Mouse (Mus musculus) neural tube, embryonic 15.5 days (tissue): ENCODE measurements around the gene Ube2e3. TPM values are rescaled to one million over a fixed set of nuclear protein-coding genes. Genes with fewer than 3 reads are reported as not detected.

Experiments used
- ATAC-seq: fragments of 200-750 bp; cut with Nextera tagmentation; 2 replicates; pipeline ENCODE4 v1.8.0; 2017; ENCODE audit warnings: mild to moderate bottlenecking, moderate TSS enrichment, moderate library complexity; ENCODE audit not compliant: low FRiP score
- H3K27ac ChIP-seq: fragments of 300-500 bp; sonication (generic); replicated peaks from 2 replicates; pipeline ENCODE4 v1.5.1; 2015; ENCODE audit warnings: mild to moderate bottlenecking, inconsistent platforms
- H3K27me3 ChIP-seq: fragments of 300-500 bp; sonication (generic); replicated peaks from 2 replicates; pipeline ENCODE4 v1.6.1; 2015; ENCODE audit warnings: inconsistent platforms
- H3K36me3 ChIP-seq: fragments of 300-500 bp; sonication (generic); 2 replicates; pipeline ENCODE4 v1.6.1; 2015; ENCODE audit warnings: inconsistent platforms
- H3K4me1 ChIP-seq: fragments of 300-500 bp; sonication (generic); 2 replicates; pipeline ENCODE4 v1.6.1; 2015; ENCODE audit warnings: inconsistent platforms
- H3K4me2 ChIP-seq: fragments of 300-500 bp; sonication (generic); 2 replicates; pipeline ENCODE4 v1.6.1; 2015; ENCODE audit warnings: inconsistent platforms, mild to moderate bottlenecking, moderate library complexity
- H3K4me3 ChIP-seq: fragments of 300-500 bp; sonication (generic); replicated peaks from 2 replicates; pipeline ENCODE4 v1.5.1; 2015; ENCODE audit warnings: mild to moderate bottlenecking, inconsistent platforms
- H3K9ac ChIP-seq: fragments of 300-500 bp; sonication (generic); replicated peaks from 2 replicates; pipeline ENCODE4 v1.6.1; 2015; ENCODE audit warnings: mild to moderate bottlenecking, inconsistent platforms
- H3K9me3 ChIP-seq: fragments of 300-500 bp; sonication (generic); replicated peaks from 2 replicates; pipeline ENCODE4 v1.6.1; 2016; ENCODE audit warnings: inconsistent platforms
- WGBS: fragments of 180-500 bp; shearing (Covaris S2); methylation state at CpG from one replicate; pipeline ENCODE4 v1.1.7; 2015; ENCODE audit warnings: mixed read lengths; 5-methylcytosine and 5-hydroxymethylcytosine counted together
- polyA plus RNA-seq: library from polyadenylated mRNA; unstranded; fragments of >200 nt; fragmentation: Nextera tagmentation; extraction: Ambion mirVana; gene quantifications from 2 replicates; pipeline ENCODE4 v1.2.1, GENCODE M21; 2015

Gene Ube2e3
- polyA plus RNA-seq, 1 experiment from 2014 or later: 262 TPM

DNA sequence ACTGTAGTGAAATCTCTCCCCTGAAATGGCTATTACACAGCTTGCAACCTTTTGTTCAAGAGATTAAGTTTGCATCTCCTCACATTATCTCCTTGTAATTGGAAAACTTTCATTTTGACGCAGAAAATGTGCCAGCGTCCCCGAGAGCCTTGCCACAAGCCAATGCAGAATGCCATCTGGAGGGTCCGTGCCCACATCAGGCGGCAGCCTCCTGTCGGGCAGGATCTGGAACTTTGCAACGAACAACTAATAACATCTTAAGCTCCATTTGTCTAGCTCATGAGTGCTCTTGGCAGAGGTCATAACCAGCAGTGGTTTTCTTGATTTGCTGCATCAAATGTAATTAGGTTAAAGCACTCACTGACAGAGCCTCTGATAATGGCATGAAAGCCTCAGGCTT, 93.1 kb downstream of the Ube2e3 start:
- peak; percentile 55; the same call in 1 of the 2 replicates for ATAC-seq
- 38% methylated on average over 7 of the region's 7 CpGs for WGBS
- no peak overlapping the region for H3K4me2 ChIP-seq
- H3K27ac ChIP-seq: no peak overlapping the region
- no peak overlapping the region for H3K9ac ChIP-seq
- H3K4me1 ChIP-seq: peaks cover 8% of the 10 kb centered on the region
- no peaks in the 10 kb centered on the region for H3K9me3 ChIP-seq
- H3K4me3 ChIP-seq: no peak overlapping the region
- no peaks in the 10 kb centered on the region for H3K36me3 ChIP-seq
- H3K27me3 ChIP-seq: no peaks in the 10 kb centered on the region

DNA sequence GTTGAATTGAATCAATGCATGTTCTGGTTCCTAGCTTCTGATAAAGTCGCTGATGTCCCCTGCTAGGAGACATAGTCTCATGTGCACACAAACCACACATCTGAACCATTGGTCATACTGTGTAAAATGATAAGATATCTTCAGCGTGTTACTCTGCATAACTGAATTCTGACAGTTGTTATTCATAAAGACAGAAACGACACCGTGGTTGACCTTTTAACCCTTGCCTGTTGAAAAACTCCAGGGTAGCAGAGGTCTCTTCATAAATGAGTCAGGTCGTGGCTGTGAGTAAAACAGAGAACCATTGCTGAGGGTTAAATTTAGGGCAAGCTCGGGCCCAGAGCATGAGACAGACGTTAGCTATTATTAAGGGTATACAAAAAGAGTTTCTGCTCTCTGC, 93.7 kb downstream of the Ube2e3 start:
- Histone ChIP-seq H3K36me3 (no peaks in the 10 kb centered on the region), H3K4me1 (peaks cover 8% of the 10 kb centered on the region), H3K4me3 (no peak overlapping the region), H3K27ac (no peak overlapping the region), H3K9me3 (no peaks in the 10 kb centered on the region), H3K27me3 (no peaks in the 10 kb centered on the region), H3K9ac (no peak overlapping the region), H3K4me2 (no peak overlapping the region)
- no peak for ATAC-seq
- WGBS: 23% methylated on average over 7 of the region's 7 CpGs

DNA sequence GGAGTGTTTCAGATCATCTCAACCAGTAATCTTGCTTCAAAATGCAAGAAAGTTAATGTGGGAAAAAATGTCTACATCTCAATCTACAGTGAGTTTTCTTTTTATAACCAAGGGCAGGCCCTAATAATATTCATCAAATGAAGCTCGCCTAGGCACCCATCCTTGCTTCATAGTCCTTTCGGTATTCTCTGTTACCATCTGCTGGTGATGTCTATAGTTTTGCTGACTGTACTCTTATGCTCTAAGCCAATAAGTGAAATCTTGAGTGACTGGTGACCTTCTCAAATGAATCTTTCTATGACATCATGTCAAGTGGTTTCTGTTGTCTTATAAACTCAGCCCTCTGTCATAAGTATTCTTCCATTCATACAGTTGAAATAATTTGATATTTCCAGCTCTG, 97.1 kb downstream of the Ube2e3 start:
- ATAC-seq: no peak
- no peak overlapping the region for H3K9ac ChIP-seq
- H3K4me3 ChIP-seq: no peak overlapping the region
- no peaks in the 10 kb centered on the region for H3K27me3 ChIP-seq
- no peaks in the 10 kb centered on the region for H3K36me3 ChIP-seq
- H3K9me3 ChIP-seq: no peaks in the 10 kb centered on the region
- peaks cover 8% of the 10 kb centered on the region for H3K4me1 ChIP-seq
- no peak overlapping the region for H3K27ac ChIP-seq
- WGBS: 96% methylated on average over 2 of the region's 2 CpGs
- H3K4me2 ChIP-seq: no peak overlapping the region

DNA sequence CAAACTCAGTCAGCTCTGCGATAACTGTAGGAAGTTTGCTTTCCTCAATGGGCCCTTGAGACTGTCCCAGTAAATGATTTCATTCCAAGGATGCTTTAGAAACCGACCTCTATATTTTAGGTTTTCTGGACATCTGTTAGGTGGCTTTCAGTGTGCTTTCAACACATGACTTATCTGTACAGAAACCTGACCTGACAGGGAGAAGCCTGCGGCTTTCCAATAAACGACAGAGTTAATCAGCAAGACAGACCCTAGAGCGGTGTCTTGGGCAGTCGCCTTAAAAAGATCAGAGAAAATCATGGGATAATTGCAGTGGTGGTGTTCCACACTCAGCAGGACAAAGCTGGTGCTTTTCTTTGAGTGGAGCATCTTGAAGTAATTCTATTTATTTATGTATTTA, 97.5 kb downstream of the Ube2e3 start:
- H3K27me3 ChIP-seq: no peaks in the 10 kb centered on the region
- H3K36me3 ChIP-seq: no peaks in the 10 kb centered on the region
- 83% methylated on average over 6 of the region's 6 CpGs for WGBS
- no peak for ATAC-seq
- no peaks in the 10 kb centered on the region for H3K9me3 ChIP-seq
- H3K4me2 ChIP-seq: no peak overlapping the region
- H3K27ac ChIP-seq: no peak overlapping the region
- H3K9ac ChIP-seq: no peak overlapping the region
- H3K4me1 ChIP-seq: peaks cover 8% of the 10 kb centered on the region
- H3K4me3 ChIP-seq: no peak overlapping the region

DNA sequence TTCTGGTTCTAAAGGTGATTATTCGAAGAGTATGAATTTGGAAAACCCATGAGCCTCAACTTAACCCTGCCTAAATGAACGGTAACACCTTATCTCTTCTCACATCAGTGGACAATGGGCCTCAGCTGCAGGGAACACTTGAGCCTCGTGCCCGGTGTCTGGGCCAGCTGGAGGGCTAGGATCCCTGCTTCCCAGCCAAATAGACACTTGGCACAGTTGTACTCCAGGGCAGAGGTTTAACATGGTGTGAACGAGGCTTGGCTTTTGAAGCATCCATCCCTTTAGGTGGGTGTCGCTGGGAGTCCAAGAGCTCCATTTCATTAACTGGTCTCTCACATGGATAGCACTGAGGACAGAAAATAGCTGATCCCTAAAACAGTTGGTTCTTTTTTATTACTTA, 102.2 kb downstream of the Ube2e3 start:
- no peak for ATAC-seq
- Histone ChIP-seq H3K27me3 (no peaks in the 10 kb centered on the region), H3K36me3 (no peaks in the 10 kb centered on the region), H3K4me3 (no peak overlapping the region), H3K27ac (no peak overlapping the region), H3K4me1 (no peaks in the 10 kb centered on the region), H3K9ac (no peak overlapping the region), H3K4me2 (no peak overlapping the region), H3K9me3 (no peaks in the 10 kb centered on the region)
- WGBS: 68% methylated on average over 6 of the region's 6 CpGs
